Comparison of ENCODE assay signal across 8 mouse cellular contexts in the genomic region with DNA sequence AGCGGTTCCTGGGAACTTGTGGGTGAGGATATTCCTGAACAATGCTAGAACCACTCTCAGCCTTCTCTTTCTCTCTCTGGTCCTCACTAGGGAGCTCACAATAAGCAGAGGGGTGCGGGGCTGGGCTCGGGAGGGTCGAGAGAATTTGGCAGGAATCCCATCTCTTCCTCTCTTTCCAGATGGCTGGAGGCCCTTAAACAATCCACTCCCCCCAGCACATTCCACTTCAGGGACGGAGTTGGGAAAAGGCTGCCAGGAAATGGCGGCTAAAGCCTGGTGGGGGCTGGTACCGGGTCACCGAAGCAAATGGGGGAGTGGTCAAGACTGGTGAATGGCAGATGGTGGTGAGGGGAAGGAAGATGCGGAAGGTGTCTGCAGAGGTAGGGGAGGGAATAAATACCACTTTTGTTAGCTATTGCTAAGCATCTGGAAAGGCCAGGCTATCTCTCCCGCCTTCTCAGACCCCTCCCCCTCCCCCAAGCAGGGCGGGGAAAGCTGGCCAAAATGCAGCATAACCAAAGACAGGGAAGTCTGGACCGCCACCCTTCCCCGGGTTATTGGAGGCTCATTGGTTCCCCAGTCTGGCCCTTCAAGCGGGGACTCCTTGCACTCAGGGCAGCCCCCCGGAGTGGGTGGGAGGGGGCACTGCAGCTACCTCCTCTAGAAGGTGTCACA. TPM values are rescaled to one million over a fixed set of nuclear protein-coding genes. Genes with fewer than 3 reads are reported as not detected.
DNase-seq lines count a peak whose midpoint lies in the region; ATAC-seq lines count a peak whose summit lies in the region.

No protein-coding gene starts in this region.

- peak overlapping the region; percentile 23 for H3K4me3 ChIP-seq in hindbrain, embryonic 12.5 days
- peak overlapping the region; percentile 29 for H3K4me3 ChIP-seq in limb, embryonic 13.5 days
- peak overlapping the region; percentile 28 for H3K4me3 ChIP-seq in midbrain, embryonic 12.5 days
- peak overlapping the region; percentile 10; the same call in 1 of the 2 replicates for H3K4me3 ChIP-seq in stomach, embryonic 14.5 days (ENCODE audit: low read depth, low read length)

- 22% methylated on average over 15 of the region's 15 CpGs for WGBS in hindbrain, embryonic 12.5 days
- 18% methylated on average over 14 of the region's 15 CpGs for WGBS in limb, embryonic 13.5 days
- WGBS in midbrain, embryonic 12.5 days, result 17% methylated on average over 15 of the region's 15 CpGs
- WGBS in stomach, embryonic 14.5 days, result 20% methylated on average over 15 of the region's 15 CpGs

- H3K4me2 ChIP-seq in hindbrain, embryonic 12.5 days (replicated peaks), result peak overlapping the region; percentile 50
- H3K4me2 ChIP-seq in limb, embryonic 13.5 days (replicated peaks), result peak overlapping the region; percentile 52
- H3K4me2 ChIP-seq in midbrain, embryonic 12.5 days (replicated peaks), result peak overlapping the region; percentile 47
- peak overlapping the region; percentile 19 for H3K4me2 ChIP-seq in stomach, embryonic 14.5 days (replicated peaks; ENCODE audit: low read depth, low read length)

- H3K9ac ChIP-seq in hindbrain, embryonic 12.5 days, result peak overlapping the region; percentile 47; the same call in 1 of the 2 replicates
- peak overlapping the region; percentile 35 for H3K9ac ChIP-seq in limb, embryonic 13.5 days
- H3K9ac ChIP-seq in midbrain, embryonic 12.5 days (replicated peaks), result no peak overlapping the region
- no peak overlapping the region for H3K9ac ChIP-seq in stomach, embryonic 14.5 days (replicated peaks; ENCODE audit: low read depth, low read length)

- H3K4me1 ChIP-seq in hindbrain, embryonic 12.5 days, result no peaks in the 10 kb centered on the region
- no peaks in the 10 kb centered on the region for H3K4me1 ChIP-seq in limb, embryonic 13.5 days
- no peaks in the 10 kb centered on the region for H3K4me1 ChIP-seq in midbrain, embryonic 12.5 days
- no peaks in the 10 kb centered on the region for H3K4me1 ChIP-seq in stomach, embryonic 14.5 days (ENCODE audit: control insufficient read depth, insufficient read depth, low read length)

- no peaks in the 10 kb centered on the region for H3K36me3 ChIP-seq in hindbrain, embryonic 12.5 days
- H3K36me3 ChIP-seq in limb, embryonic 13.5 days, result no peaks in the 10 kb centered on the region
- no peaks in the 10 kb centered on the region for H3K36me3 ChIP-seq in midbrain, embryonic 12.5 days
- peaks cover under 1% of the 10 kb centered on the region; the same call in 1 of the 2 replicates for H3K36me3 ChIP-seq in stomach, embryonic 14.5 days (ENCODE audit: control insufficient read depth, insufficient read depth, low read length)

- ATAC-seq in hindbrain, embryonic 12.5 days (ENCODE audit: low FRiP score), result peak; percentile 90
- ATAC-seq in limb, embryonic 13.5 days (ENCODE audit: low FRiP score, low read depth), result peak; percentile 94
- ATAC-seq in midbrain, embryonic 12.5 days (ENCODE audit: low FRiP score, low read depth), result peak; percentile 88
- ATAC-seq in stomach, embryonic 14.5 days (ENCODE audit: insufficient number of reproducible peaks, insufficient read depth, low FRiP score, low read depth), result peak; percentile 91

- peak overlapping the region; percentile 79 for H3K27ac ChIP-seq in hindbrain, embryonic 12.5 days
- H3K27ac ChIP-seq in limb, embryonic 13.5 days, result peak overlapping the region; percentile 89
- H3K27ac ChIP-seq in midbrain, embryonic 12.5 days (replicated peaks), result peak overlapping the region; percentile 66
- peak overlapping the region; percentile 87 for H3K27ac ChIP-seq in stomach, embryonic 14.5 days (ENCODE audit: low read length)

- peak; percentile 40 to 46 for DNase-seq in right cerebral cortex, postnatal 10 days (ENCODE audit: low spot score in 2 of 2)
- no peak for DNase-seq in right cerebral cortex, postnatal 25 days
- peak; percentile 20 to 28 for DNase-seq in cerebellum, postnatal 36 days
- DNase-seq in gastrocnemius, adult 18-20 months (ENCODE audit: low spot score), result peak; percentile 30

- H3K27me3 ChIP-seq in hindbrain, embryonic 12.5 days, result no peaks in the 10 kb centered on the region
- peaks cover 1% of the 10 kb centered on the region; the same call in 1 of the 2 replicates for H3K27me3 ChIP-seq in limb, embryonic 13.5 days
- peaks cover 7% of the 10 kb centered on the region for H3K27me3 ChIP-seq in midbrain, embryonic 12.5 days
- H3K27me3 ChIP-seq in stomach, embryonic 14.5 days (ENCODE audit: control insufficient read depth, insufficient read depth, low read length), result no peaks in the 10 kb centered on the region

- no peaks in the 10 kb centered on the region for H3K9me3 ChIP-seq in hindbrain, embryonic 12.5 days (replicated peaks)
- H3K9me3 ChIP-seq in limb, embryonic 13.5 days, result no peaks in the 10 kb centered on the region
- H3K9me3 ChIP-seq in midbrain, embryonic 12.5 days, result no peaks in the 10 kb centered on the region
- H3K9me3 ChIP-seq in stomach, embryonic 14.5 days (ENCODE audit: control insufficient read depth, low read depth, low read length), result no peaks in the 10 kb centered on the region

RNA-seq across cellular contexts. Expression of gene Hnrnph2, which starts 11.4 kb away (rescaled TPM):
- total RNA-seq in gastrocnemius, adult 18-20 months (2021), result 10 to 100 TPM; 45.6 to 53.7 TPM
- 177 and 186 TPM in 2 replicates for polyA plus RNA-seq in hindbrain, embryonic 12.5 days (2016; fragmentation: Nextera tagmentation; extraction: Ambion mirVana)
- 162 and 163 TPM in 2 replicates for polyA plus RNA-seq in limb, embryonic 13.5 days (2015; fragmentation: Nextera tagmentation; extraction: Ambion mirVana)
- 186 and 202 TPM in 2 replicates for polyA plus RNA-seq in midbrain, embryonic 12.5 days (2016; fragmentation: Nextera tagmentation; extraction: Ambion mirVana)
- polyA plus RNA-seq in stomach, embryonic 14.5 days (2014; fragmentation: Nextera tagmentation; extraction: Ambion mirVana), result 83.6 and 84.8 TPM in 2 replicates

RNA-seq across cellular contexts. Expression of gene Gla, which starts 11.5 kb away (rescaled TPM):
- 1 to 10 TPM; 2.0 to 2.2 TPM for total RNA-seq in gastrocnemius, adult 18-20 months (2021)
- polyA plus RNA-seq in hindbrain, embryonic 12.5 days (2016; fragmentation: Nextera tagmentation; extraction: Ambion mirVana), result 3.7 and 4.8 TPM in 2 replicates
- polyA plus RNA-seq in limb, embryonic 13.5 days (2015; fragmentation: Nextera tagmentation; extraction: Ambion mirVana), result 4.4 and 4.5 TPM in 2 replicates
- 4.5 TPM in 2 replicates for polyA plus RNA-seq in midbrain, embryonic 12.5 days (2016; fragmentation: Nextera tagmentation; extraction: Ambion mirVana)
- 4.9 and 7.6 TPM in 2 replicates for polyA plus RNA-seq in stomach, embryonic 14.5 days (2014; fragmentation: Nextera tagmentation; extraction: Ambion mirVana)

RNA-seq across cellular contexts. Expression of gene Rpl36a, which starts 27.0 kb away (rescaled TPM):
- total RNA-seq in gastrocnemius, adult 18-20 months (2021), result 100 to 1,000 TPM; 125 to 133 TPM
- 236 and 276 TPM in 2 replicates for polyA plus RNA-seq in hindbrain, embryonic 12.5 days (2016; fragmentation: Nextera tagmentation; extraction: Ambion mirVana)
- 381 and 410 TPM in 2 replicates for polyA plus RNA-seq in limb, embryonic 13.5 days (2015; fragmentation: Nextera tagmentation; extraction: Ambion mirVana)
- polyA plus RNA-seq in midbrain, embryonic 12.5 days (2016; fragmentation: Nextera tagmentation; extraction: Ambion mirVana), result 229 and 268 TPM in 2 replicates
- polyA plus RNA-seq in stomach, embryonic 14.5 days (2014; fragmentation: Nextera tagmentation; extraction: Ambion mirVana), result 561 and 566 TPM in 2 replicates

RNA-seq across cellular contexts. Expression of gene Btk, which starts 29.1 kb away (rescaled TPM):
- under 1 TPM; 0.23 to 0.43 TPM for total RNA-seq in gastrocnemius, adult 18-20 months (2021)
- polyA plus RNA-seq in hindbrain, embryonic 12.5 days (2016; fragmentation: Nextera tagmentation; extraction: Ambion mirVana), result 0.76 and 0.85 TPM in 2 replicates
- 1.3 and 1.8 TPM in 2 replicates for polyA plus RNA-seq in limb, embryonic 13.5 days (2015; fragmentation: Nextera tagmentation; extraction: Ambion mirVana)
- 1.1 and 1.2 TPM in 2 replicates for polyA plus RNA-seq in midbrain, embryonic 12.5 days (2016; fragmentation: Nextera tagmentation; extraction: Ambion mirVana)
- 0.29 and 1.2 TPM in 2 replicates for polyA plus RNA-seq in stomach, embryonic 14.5 days (2014; fragmentation: Nextera tagmentation; extraction: Ambion mirVana)

Comparison
In these comparisons a context has a peak if more than half of its experiments do, and no peak if none do; other contexts are left out.
1. H3K9ac ChIP-seq: peak in hindbrain, embryonic 12.5 days (single experiment) and limb, embryonic 13.5 days (single experiment); none in midbrain, embryonic 12.5 days (single experiment) and stomach, embryonic 14.5 days (single experiment).
2. Peak in every context shown above with its lines, with median percentiles within 50 percentile points of each other: ATAC-seq, H3K27ac ChIP-seq, H3K4me2 ChIP-seq and H3K4me3 ChIP-seq.